Mouse (Mus musculus): ENCODE results near the gene Cadps2.

- TF ChIP-seq POLR2A (IDR thresholded peaks at IDR 0.05; ENCODE audit: low read depth, low read length) (no peak), CTCF (conservative IDR thresholded peaks at IDR 0.05; ENCODE audit: insufficient read depth, insufficient read length, low read depth, low read length) (no peak)
Measured at GRCm38 (mm10) chr6:23575102-23575501, 264.1 kb downstream of the Cadps2 start.

Data from kidney, adult 2 months (tissue).